Mouse (Mus musculus) ovary, postnatal 10 days (tissue): ENCODE measurements around the gene Robo2.

ENCODE experiments used
- DNase-seq: peaks from one replicate; pipeline ENCODE4 v3.0.0; 2022; ENCODE audit warnings: low spot score

Gene Robo2

DNA sequence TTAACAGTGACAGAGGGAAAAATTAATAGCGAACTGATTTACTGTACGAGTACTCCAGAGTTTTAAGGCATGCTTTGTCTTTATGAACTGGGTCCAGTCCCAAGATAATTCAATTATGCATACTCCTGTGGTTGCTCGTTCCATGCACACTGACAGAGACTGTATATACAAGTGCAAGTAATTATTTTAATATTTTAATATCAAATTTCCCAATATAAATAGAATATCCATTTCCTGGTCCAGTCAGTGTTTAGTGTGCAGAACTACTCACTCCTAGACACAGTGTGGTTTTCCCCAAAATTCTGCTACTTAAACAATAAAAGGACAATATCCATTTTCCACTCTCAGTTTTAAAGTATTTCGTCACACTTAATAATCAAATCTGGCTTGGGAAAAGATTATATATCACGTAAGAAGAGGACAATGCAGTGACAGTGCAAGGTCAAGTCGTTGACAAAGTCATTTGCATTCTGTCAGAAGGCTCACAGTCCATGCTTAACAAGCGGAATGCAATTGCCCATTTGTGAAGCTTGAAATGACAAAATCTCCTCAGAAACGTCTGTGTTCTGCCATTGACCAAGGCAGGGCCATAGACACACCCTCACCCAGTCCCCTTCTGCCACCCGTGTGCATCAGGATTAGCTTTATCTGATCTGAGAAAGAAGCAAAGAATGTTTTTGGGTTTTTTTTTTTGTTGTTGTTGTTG, 89.8 kb downstream of the Robo2 start:
- no peak for DNase-seq

- DNase-seq = no peak
Observed at GRCm38 (mm10) chr16:74316150-74316549, 95.5 kb downstream of the Robo2 start.

GRCm38 (mm10) chr16:74313222-74313621, 98.4 kb downstream of the Robo2 start:
- DNase-seq = no peak

GRCm38 (mm10) chr16:74307543-74307887, 104.1 kb downstream of the Robo2 start:
- no peak for DNase-seq

- no peak for DNase-seq
Observed at GRCm38 (mm10) chr16:74306876-74307542, 104.6 kb downstream of the Robo2 start.

DNA sequence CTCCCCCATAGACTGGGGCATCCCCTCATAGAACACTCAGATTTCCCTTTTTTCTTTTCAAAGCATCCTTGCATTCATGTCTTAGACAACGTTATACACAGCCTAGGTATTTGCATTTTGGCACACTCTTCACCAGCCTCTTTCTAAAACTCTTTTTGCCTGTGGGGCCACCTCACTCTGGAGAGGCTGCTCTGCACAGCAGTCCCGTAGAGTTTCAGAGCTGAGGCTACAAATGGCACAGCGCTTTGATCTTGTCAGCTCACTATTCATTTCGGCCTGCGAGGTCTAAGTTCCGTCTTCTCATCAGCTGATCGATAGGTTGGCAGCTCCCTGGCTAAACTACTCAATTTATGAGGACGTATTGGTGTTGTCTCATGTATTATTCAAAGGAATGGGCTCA, 123.7 kb downstream of the Robo2 start:
- DNase-seq = no peak

DNA sequence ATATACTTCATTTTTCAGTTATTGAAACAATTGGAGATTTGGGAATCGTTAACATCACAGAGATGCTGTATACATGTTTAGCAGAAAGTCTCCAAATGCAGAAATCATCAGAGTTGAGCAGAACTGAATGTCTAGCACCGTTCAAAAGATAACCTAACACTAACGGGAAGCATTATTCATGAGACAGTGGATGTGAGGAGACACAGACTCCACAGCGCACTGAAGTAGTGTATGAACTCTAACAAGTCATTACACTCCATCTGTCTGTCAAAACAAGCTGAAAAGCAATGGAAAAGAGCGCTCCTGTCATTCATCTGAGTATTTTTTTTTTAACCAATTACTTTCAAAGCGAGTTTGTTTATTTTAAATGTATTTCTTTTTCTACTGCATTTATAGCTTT, 129.1 kb downstream of the Robo2 start:
- no peak for DNase-seq

DNA sequence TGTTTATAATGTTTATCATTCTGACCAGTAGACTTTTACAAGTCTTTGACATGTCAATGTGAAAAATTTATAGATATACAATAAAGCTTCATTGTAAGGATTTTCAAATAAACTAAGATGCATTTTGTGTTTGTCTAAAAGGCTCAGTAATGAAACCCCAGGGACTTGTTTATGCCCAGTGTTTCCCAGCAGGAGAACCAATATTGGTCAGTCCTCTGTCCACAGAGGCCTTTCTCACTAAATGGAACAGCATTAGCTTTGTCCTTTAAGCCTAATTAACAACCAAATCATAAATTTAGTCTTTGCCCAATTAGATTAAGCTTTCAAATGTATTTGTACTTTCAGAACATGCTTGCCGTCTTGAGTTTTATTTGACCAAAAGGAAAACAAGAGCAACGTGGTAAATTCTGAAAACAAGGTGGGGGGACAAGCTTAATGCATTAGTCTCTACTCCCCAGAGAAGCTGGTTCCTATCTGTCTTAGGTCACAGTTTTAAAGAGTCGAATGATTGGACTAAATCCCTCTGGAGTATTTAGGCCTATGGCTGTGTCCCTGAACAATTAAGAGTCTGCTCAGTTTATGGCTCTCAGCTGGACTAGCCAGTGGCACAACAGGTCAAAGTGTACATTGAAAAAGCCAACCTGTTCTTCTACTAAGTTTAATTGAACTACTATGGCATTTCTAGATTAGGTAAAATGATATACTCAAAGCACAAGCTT, 134.6 kb downstream of the Robo2 start:
- no peak for DNase-seq

DNA sequence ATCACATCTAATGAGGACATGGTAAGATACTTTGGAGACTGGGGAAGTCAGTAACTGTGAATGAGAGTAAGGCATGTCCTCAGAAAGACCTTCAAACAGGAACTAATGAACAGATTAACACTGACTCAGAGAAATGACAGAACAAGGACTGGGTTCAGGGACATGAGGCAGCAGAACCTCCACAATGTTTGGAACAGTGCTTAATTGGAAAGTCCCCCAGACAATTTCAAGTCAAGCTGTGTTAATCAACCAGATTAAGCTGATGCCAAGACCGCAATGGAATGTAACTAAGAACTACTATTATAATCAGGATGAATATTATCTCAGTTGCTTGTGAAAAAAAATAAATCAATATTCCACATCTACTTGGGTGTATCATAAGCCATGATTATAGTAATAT, 137.0 kb downstream of the Robo2 start:
- no peak for DNase-seq

DNA sequence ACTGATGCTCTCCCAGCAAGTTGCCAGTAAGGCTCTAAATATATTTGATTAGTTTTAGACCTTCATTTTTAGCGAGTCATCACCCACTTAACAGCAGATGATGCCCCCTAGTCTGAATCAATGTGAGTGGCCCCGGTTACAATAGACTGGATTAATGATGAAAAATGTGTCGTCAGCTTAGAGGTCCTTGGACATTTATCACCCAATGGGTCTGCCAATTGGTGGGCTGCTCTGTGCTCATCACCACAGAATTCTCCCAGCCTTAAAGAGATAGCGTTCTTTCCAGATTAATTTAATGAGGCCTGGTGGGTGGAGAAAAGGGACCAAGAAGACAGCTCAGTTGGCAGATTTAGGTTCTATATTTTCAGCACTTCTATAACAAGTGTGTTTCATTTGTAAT, 138.6 kb downstream of the Robo2 start:
- DNase-seq = no peak

- no peak for DNase-seq
Observed at GRCm38 (mm10) chr16:74258241-74258640, 153.4 kb downstream of the Robo2 start.

DNA sequence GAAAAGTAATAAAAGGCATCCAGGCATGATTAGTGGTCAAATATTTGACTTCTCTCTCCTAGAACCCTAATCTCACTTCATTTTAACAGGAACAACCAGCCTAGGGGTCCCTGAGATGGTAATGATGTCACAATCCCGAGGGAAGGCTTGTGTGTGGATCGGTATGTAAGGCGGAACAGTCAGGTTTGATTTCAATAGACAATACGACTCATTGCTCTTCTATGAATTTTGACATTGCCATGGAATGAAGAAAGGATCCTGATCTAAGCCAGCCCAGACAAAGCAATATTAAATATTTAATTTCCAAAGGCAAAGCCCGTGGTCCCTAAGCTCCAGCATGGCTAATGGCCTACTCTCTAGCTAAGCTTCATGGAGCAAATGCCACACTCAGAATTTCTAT, 167.2 kb downstream of the Robo2 start:
- DNase-seq = no peak

- DNase-seq = no peak
Observed at GRCm38 (mm10) chr16:74241534-74241933, 170.1 kb downstream of the Robo2 start.

DNA sequence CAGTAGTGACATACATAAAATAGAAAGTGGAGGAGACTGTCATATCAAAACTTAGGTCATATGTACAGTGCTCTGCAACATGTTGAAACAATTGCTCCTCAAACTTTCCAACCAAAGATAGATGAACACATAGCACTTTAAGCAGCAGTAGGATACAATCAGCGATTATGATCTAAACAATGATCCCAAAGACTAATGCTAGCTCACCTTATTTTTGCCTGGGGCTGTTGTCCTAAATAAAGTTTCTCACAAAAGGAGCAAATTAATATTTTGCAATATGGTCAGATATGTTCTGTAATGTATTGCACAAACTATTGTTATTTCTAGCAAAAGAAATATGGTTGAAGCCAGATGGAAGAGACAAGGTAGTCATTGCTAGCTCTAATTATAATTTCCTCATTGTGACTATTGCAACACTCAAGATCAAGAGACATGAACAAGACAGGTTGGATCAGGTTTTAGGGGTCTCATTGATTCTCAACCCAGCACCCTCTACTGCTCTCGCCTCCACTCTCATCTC, 174.2 kb downstream of the Robo2 start:
- DNase-seq = no peak

GRCm38 (mm10) chr16:74234393-74235059, 177.1 kb downstream of the Robo2 start:
- no peak for DNase-seq

DNA sequence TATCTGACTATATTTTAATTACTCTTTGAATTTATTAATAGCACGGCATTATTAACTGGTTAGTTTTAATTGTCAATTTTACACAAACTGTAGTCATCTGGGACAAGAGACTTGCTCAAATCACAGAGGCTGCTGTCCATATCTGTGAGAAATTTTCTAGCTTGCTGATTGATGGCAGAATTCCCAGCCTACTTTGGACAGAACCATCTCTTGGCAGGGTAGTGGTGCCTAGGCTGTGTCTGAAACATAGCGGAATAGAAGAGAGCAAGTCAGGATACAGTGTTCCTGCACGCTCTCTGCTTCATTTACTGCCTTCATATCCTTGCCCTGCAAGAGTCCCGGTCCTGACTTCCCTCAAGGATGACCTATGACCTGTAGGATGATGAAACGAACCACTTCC, 178.0 kb downstream of the Robo2 start:
- no peak for DNase-seq

DNA sequence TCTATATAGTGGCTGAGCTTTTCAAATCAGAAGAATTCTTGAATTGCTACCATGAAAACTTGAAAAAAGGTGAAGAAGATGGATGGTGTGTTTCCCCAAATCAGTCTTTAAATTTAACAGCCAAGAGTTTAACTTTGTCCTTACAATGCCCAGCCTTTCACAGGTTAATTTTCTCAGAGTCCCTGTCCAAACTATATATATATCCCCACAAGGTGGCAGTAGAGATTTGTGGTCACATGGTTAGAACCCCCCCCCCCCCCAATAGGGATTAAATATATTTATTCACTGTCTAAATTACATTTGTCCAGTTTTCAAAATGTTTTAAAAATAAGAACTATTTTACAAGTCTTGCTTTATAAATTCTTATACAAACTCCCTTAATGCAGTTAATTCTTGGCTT, 184.3 kb downstream of the Robo2 start:
- no peak for DNase-seq

DNA sequence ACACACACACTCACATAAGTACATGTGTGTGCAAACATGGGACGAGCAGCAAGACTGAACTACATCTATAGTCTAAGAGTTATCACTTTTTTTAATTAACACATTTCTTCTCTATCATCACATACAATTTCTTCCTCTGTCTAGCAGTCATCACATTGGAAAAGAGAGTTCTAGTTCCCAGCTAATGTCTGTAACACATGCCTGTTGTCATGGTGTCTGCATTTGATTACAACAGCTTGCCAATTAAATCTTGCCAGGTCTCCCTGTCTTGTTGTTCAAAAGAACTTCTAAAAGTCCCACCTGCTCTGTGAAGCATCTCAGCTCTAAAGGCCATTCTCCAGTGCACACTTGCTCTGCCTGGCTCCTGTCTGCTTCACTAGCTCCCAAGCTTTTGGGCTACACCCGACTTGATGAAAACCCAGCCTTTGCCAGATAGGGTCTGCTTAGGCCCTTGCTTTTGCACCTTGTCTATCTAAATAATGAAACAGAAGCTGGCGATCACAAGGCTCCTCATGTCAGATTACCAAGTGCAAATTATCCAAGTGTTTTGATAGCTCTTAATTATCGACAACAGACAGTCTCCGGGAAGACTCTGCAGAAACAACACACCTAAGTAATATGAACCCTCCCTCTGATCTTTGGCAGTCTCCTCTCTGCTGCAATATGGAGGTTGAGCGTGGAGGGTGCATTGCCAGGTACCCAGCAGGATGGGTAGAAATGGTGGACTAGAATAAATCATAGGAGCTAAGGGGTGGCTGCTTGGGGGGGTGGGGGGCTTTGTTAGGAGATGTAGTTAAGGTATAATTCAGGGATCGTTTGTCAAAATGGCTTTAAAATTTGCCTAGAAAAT, 186.0 kb downstream of the Robo2 start:
- DNase-seq = no peak

DNA sequence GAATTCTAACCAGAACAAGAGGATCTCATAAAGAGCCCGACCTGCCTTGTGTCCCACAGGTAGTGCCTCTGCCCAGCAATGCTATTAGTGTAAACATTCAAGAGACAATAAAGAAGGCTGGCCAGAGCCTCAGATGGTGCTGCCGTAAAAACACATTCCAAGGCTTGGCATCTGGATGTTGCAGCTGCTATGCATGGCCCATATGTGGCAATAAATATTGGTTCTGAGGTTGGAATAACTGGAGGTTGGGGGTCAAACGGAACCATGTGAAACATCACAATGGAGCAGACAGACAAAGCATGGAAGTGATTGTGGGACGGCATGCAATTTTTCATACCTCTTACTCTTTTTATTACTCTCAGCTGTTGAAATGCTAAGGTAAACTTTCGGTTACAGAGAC, 189.1 kb downstream of the Robo2 start:
- DNase-seq = no peak

GRCm38 (mm10) chr16:74216879-74217415, 194.7 kb downstream of the Robo2 start:
- DNase-seq = no peak

- DNase-seq = no peak
Observed at GRCm38 (mm10) chr16:74215791-74216190, 195.8 kb downstream of the Robo2 start.
